Mouse (Mus musculus): Measurements from ENCODE around the gene Pla2g4e.
"Not testable (repeated sequence)": the region's sequence is repeated elsewhere in the genome, so short reads cannot be mapped to it uniquely, and the experiment has no call there.

Gene Pla2g4e

GRCm38 (mm10) chr2:120244679-120245420, at the start of gene Pla2g4e:
TSS of gene Pla2g4e (minus strand) at chr2:120245335.
- DNase-seq: no peak

DNA sequence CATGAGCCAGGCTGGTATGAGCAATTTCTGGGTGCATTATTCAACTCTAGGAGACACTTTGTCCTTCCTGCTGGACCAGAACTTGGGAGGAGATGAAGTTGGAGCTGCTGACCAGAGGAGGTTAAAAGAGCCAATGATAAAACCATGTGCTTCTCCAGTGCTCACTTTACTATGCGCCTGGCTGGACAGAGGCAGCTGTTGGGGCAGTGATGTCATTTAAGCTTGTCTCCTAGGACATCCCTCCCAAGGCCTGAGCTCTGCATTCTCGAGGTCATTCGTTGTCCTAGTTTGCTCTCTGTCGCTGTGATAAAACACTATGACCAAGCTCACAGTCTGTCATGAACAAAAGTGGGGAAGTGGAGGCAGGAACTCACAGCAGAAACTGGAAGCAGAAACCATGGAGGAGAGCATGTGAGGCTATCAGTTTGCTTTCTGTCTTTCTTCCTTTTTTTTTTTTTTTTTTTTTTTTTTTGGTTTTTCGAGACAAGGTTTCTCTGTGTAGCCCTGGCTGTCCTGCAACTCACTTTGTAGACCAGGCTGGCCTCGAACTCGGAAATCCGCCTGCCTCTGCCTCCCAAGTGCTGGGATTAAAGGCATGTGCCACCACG, 46.4 kb upstream of the Pla2g4e start:
- no peak for DNase-seq

- no peak for DNase-seq
These were observed 43.9 kb upstream of the Pla2g4e start, which contains the start of gene Pla2g4d for GRCm38 (mm10) chr2:120288995-120289394. TSS of gene Pla2g4d (minus strand) at chr2:120289197.

DNA sequence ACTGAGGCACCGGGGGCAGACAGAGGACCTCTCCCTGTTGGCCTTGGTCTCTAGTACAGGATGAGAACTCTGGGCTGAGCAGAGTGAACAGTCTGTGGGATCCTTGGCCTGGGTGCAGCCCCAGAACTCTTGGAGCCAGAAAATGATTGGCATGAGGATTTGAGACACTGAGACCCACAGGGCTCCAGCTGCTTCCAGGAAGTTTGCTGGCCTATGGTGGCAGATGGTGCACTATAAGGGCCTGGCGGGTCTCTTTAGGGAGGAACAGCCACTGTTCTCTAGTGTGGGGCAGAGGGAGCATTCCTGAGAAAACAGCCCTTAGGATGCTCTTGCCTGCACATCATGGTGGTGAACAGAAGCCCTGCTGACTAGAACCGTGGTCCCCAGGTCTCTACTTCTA, 43.3 kb upstream of the Pla2g4e start:
- no peak for DNase-seq

DNA sequence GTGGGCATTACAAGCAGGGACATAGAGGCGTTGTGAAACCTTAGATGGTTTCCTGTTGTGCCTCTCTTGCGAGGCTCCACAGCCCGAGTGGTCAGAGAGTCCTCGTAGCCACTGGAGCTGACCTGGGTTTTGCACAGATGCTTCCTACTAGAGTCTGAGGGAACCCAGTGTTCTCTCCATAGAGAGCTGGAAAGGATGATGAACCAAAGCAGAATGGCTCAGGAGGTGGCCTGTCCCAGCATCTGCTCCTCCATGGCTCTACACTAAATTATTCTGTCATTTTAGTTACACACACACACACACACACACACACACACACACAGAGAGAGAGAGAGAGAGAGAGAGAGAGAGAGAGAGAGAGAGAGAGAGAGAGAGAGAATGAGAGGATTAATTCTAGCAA, 40.5 kb upstream of the Pla2g4e start:
- DNase-seq: no peak

DNA sequence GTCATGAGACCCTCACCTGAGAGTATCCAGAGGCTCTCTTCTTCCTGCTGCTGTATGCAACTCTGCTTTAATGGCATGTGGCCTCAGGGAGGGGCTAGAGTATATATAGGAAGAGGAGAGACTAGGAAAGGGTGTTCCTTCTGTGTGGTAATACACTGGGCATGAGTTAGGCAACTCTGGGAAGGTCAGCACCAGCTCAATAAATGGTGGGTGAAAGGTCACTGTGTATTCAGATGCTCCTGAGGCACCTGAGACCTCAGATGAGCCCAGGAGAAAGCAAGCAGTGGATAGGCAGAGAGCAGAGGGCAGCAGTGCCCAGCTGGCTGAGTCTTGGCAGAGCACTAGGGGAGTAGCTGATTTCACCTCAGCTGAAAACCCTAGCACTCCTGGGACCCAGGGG, 39.6 kb upstream of the Pla2g4e start:
- no peak for DNase-seq

GRCm38 (mm10) chr2:120284094-120284493, 39.0 kb upstream of the Pla2g4e start:
- DNase-seq: no peak

- DNase-seq: peak in 1 of 2 experiments; percentile 2
These were observed 38.4 kb upstream of the Pla2g4e start for GRCm38 (mm10) chr2:120283550-120283949.

DNA sequence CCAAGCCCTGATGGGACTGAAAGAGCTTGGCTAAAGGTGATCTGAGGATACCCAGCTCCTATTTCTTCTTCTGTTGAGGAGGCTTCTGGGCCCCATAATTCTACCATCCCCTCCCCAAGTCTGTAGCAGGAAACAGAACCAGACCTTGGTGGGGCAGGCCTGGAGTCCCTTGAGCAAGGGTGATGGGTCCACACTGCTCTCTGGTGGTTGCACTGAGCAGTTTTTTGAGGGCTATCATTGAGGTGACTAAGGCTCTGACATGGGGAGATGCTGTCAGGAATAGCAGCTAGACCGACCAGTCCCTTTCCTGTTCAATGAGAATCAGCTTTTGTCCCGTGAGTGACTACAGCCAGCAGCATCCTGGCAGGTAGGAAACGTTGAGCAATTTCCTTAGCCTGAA, 36.1 kb upstream of the Pla2g4e start:
- no peak for DNase-seq

GRCm38 (mm10) chr2:120279961-120280360, 34.8 kb upstream of the Pla2g4e start:
- DNase-seq: peak; percentile 30 to 42

GRCm38 (mm10) chr2:120276951-120277350, 31.8 kb upstream of the Pla2g4e start:
- DNase-seq: no peak

- DNase-seq: no peak
These were observed 23.5 kb upstream of the Pla2g4e start for GRCm38 (mm10) chr2:120268635-120269034.

DNA sequence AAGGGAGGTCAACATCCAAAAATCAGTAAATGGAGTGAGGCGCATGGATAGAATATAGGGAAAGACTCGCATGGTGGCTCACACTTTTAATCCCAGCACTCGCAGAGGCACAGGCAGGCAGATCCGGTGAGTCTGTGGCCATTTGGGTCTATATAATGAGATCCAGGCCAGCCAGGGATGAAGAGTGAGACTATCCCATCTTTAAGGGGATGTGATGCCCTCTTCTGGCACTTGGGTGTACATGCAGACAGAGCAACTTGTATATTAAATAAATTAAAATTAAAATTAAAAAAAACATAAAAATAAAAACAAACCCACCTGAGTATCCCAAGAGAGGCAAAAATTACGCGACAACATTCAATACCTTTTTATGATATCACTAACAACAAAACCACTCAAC, 20.4 kb upstream of the Pla2g4e start:
- DNase-seq: no peak

DNA sequence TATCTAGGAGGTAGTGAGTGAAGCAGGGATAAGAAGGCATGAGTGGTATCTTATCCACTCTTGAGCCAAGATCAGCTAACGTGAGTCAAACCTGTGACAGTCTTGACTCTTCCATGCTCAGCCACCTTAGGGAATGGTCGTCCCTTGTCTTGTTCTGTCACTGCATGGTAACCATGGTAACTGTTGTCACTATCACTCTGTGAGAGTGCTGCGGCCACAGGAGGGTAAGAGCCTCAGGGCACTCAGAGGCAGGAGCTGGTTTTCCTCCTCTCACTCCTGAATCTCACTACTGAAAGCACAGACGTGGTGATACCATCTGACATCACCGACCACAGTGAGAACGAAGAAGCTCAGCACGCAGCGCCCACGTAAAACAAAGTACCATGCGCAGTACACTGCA, 19.7 kb upstream of the Pla2g4e start:
- DNase-seq: no peak

- no peak for DNase-seq
These were observed 17.7 kb upstream of the Pla2g4e start for GRCm38 (mm10) chr2:120262876-120263275.

GRCm38 (mm10) chr2:120261346-120261745, 16.2 kb upstream of the Pla2g4e start:
- no peak for DNase-seq

GRCm38 (mm10) chr2:120256259-120256658, 11.1 kb upstream of the Pla2g4e start:
- no peak for DNase-seq

DNA sequence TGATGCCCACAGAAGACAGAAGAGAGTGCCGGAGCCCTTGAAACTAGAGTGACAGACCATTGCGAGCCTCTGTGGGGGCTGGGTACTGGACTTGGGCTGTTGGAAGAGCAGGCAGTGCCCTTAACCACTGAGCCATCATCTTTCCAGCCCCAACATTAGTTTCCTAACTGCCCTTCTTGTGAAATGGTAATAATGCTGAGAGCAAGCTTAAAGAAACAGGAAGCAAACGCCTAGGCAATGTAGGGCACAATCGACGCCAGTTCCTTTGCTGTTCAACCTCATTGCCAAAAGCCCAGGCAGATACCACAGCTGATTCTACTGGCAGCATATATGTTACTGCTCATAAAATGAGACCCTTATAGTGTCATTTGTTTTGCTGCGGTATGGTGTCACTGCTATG, 7.5 kb upstream of the Pla2g4e start:
- DNase-seq: no peak

DNA sequence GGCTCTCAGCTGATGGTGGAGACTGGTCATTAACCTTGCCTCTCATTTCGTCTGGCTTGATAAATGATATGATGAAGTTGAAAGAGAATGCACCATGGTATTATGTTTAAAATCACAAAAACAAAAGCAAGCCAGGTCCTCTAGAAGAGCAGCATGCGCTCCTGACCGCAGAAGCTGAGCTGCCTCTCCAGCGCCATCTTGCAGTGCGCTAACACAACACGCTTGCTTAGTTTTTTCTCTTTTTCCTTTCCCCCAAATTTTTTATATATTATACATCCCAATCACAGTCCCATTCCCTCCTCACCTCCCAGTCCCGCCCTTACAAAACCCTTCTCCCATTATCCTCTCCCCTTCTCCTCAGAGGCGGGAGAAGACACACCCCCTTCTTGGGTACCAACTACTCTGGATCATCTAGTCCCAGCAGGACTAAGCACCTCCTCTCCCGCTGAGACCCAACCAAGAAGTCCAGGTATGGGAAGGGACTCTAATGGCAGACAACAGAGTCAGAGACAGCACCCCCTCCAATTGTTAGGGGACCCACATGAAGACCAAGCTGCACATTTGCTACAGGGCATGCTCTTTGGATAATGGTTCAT, 384 bp upstream of the Pla2g4e start:
- DNase-seq: no peak

- no peak for DNase-seq
These were observed 1.1 kb downstream of the Pla2g4e start for GRCm38 (mm10) chr2:120243995-120244394.

GRCm38 (mm10) chr2:120242791-120243467, 2.2 kb downstream of the Pla2g4e start:
- no peak for DNase-seq

DNA sequence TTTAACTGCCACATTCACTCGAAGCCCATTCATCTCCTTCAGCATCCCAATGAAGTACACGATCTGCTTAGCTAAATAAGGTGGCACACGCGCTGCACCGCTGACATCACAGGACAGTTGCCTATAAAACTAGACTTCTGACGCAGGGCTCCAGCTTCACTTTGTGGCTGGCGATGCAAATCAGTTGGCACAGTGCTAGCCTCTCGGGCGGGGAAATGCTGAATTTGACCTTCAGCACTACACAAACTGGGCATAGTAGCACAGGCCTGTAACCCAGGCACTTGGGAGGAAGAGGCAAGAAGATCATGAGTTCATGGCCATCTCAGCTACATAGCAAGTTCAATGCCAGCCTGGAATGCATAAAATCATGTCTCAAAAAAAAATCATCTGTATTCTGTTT, 6.4 kb downstream of the Pla2g4e start:
- DNase-seq: not testable (repeated sequence)

GRCm38 (mm10) chr2:120237784-120238183, 7.4 kb downstream of the Pla2g4e start:
- no peak for DNase-seq

All from lung, adult 18-20 months (tissue).